ENCODE assay signal across 19 mouse cellular contexts in the genomic region with DNA sequence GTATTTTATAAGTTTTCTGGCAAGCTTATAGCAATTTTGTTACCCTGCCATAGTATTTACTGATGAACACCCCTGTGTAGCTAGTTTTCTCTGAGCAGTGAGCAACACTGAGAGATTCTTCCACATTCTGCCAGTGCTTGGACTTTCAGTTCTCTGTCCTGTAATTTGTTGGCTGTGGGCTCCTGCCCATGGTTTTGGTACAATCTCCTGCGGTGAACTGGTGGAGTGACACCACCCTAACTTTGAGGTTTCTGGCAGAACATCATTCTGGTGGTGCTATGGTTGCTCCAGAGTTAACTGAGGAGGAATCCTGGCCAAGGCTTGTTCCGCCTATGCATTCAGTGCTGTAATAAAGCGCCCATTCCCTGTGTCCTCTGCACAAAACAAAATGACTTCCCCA.
"Had no signal": no experiment of that assay in that cellular context is flagged by ENCODE, and none has a peak within 500 bp of the region (broad histone marks: within the 10 kb centered on the region; RNA-seq: fewer than 3 reads in every experiment).

No protein-coding gene starts in this region.

- H3K9ac ChIP-seq: kidney, embryonic 15.5 days; limb, embryonic 12.5 days; liver, embryonic 15.5 days; lung, embryonic 15.5 days had no signal

- H3K36me3 ChIP-seq: kidney, embryonic 15.5 days; limb, embryonic 12.5 days; liver, embryonic 15.5 days; lung, embryonic 15.5 days had no signal

- H3K27me3 ChIP-seq: kidney, embryonic 15.5 days; limb, embryonic 12.5 days; liver, embryonic 15.5 days; lung, embryonic 15.5 days had no signal

- DNase-seq: kidney, adult 11 months; kidney, adult 8-10 months; kidney, postnatal 10 days; kidney, postnatal 36 days; layer of hippocampus, postnatal 36 days; lung, adult 18-20 months; lung, postnatal 10 days; lung, postnatal 36 days; midbrain, embryonic 14.5 days; right cerebral cortex, adult 18-20 months; right cerebral cortex, postnatal 14 days; right cerebral cortex, postnatal 4 days; thymus, postnatal 25 days had no signal

- H3K4me2 ChIP-seq: kidney, embryonic 15.5 days; limb, embryonic 12.5 days; liver, embryonic 15.5 days; lung, embryonic 15.5 days had no signal

- H3K4me3 ChIP-seq: kidney, embryonic 15.5 days; left cerebral cortex, adult 2 months; limb, embryonic 12.5 days; liver, embryonic 15.5 days; lung, embryonic 15.5 days had no signal

- H3K27ac ChIP-seq: kidney, embryonic 15.5 days; left cerebral cortex, adult 2 months; limb, embryonic 12.5 days; liver, embryonic 15.5 days; lung, embryonic 15.5 days; stomach, postnatal 0 days had no signal

- H3K9me3 ChIP-seq: kidney, embryonic 15.5 days; limb, embryonic 12.5 days; liver, embryonic 15.5 days; lung, embryonic 15.5 days had no signal
